Mouse (Mus musculus): ENCODE results near the gene Pik3r1. TPM values are rescaled to one million over a fixed set of nuclear protein-coding genes. Genes with fewer than 3 reads are reported as not detected.
A peak's percentile ranks its signal among the peaks of the same experiment; 100 is the strongest.

Gene Pik3r1
- polyA plus RNA-seq, 1 experiment from 2014 or later: 45.9 TPM

DNA sequence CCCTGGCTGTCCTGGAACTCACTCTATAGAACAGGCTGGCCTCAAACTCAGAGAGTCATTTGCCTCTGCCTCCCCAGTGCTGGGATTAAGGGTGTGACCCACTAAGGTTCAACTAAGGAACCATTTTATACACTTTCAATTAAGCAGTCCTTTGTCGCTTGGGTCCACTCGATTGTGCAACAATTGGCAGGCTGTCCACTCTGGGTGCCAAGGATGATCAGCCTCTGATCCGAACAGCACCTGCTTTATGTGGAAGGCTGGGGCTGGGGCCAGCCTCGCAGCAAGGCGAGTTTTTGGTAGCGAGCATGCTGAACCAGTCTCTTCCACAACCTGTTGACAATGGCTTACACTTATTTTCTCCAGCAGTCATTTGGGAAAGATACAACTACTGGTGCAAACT, 29.2 kb downstream of the Pik3r1 start:
- no peak for ATAC-seq (ENCODE audit: low read depth)
- no peak for DNase-seq (ENCODE audit: low spot score)
- Histone ChIP-seq H3K27me3 (replicated peaks; ENCODE audit: control insufficient read depth, insufficient read depth, low read length) (no peaks in the 10 kb centered on the region), H3K9ac (ENCODE audit: low read depth, low read length) (no peak overlapping the region), H3K4me2 (ENCODE audit: low read depth, low read length) (no peak overlapping the region), H3K27ac (replicated peaks; ENCODE audit: low read depth, low read length) (no peak overlapping the region), H3K4me1 (ENCODE audit: control insufficient read depth, insufficient read depth, low read length) (peaks cover 10% of the 10 kb centered on the region; the same call in 1 of the 2 replicates), H3K4me3 (ENCODE audit: low read depth, low read length) (no peak overlapping the region), H3K36me3 (ENCODE audit: control insufficient read depth, insufficient read depth, low read length) (no peaks in the 10 kb centered on the region), H3K9me3 (ENCODE audit: control insufficient read depth, low read length) (no peaks in the 10 kb centered on the region)
- 85% methylated on average over 6 of the region's 6 CpGs for WGBS

DNA sequence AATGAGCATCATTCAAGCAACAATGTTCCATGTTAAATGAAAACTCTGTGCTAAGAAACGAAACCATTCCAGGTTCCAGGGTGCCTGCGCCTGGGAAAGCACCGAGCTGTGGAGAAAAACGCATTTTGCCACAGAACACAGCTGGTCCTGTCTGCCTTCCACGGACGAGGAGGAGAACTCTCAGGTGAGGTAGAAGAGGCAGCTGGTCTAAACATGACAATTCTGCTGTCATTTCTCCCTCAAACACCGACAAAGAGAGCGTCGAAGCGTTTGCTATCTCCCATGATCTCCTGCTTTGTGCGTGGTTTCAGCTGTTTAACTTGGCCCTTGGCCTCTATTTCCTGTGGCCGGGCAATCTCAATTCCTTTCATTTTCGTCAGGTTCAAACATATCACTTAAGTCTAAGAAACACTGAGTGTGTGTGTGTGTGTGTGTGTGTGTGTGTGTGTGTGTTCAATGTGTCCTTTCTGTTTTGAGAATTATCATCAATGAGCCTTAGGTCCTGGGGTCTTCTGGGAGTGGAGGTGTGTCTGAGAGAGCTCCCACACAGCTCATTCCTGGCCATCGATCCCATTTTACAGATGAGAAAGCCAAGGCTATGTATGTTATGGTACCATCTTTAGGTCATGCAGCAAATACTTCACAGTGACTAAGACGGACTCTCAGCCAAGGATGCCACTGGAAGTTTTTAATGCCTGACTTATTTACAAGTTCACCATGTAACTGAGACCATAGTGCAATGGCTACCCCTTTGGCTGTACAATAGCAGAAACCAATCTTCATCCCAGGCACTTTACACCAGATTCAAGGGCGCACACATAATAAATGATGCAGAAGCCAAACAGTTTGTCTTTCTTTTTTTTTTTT, 31.3 kb downstream of the Pik3r1 start:
- ATAC-seq (ENCODE audit: low read depth) (no peak), DNase-seq (ENCODE audit: low spot score) (no peak)
- no peak overlapping the region for H3K4me3 ChIP-seq (ENCODE audit: low read depth, low read length)
- H3K9ac ChIP-seq (ENCODE audit: low read depth, low read length): no peak overlapping the region
- H3K4me2 ChIP-seq (ENCODE audit: low read depth, low read length): no peak overlapping the region
- H3K4me1 ChIP-seq (ENCODE audit: control insufficient read depth, insufficient read depth, low read length): peaks cover 23% of the 10 kb centered on the region
- no peaks in the 10 kb centered on the region for H3K36me3 ChIP-seq (ENCODE audit: control insufficient read depth, insufficient read depth, low read length)
- no peak overlapping the region for H3K27ac ChIP-seq (replicated peaks; ENCODE audit: low read depth, low read length)
- 65% methylated on average over 16 of the region's 16 CpGs for WGBS
- no peaks in the 10 kb centered on the region for H3K9me3 ChIP-seq (ENCODE audit: control insufficient read depth, low read length)
- no peaks in the 10 kb centered on the region for H3K27me3 ChIP-seq (replicated peaks; ENCODE audit: control insufficient read depth, insufficient read depth, low read length)

DNA sequence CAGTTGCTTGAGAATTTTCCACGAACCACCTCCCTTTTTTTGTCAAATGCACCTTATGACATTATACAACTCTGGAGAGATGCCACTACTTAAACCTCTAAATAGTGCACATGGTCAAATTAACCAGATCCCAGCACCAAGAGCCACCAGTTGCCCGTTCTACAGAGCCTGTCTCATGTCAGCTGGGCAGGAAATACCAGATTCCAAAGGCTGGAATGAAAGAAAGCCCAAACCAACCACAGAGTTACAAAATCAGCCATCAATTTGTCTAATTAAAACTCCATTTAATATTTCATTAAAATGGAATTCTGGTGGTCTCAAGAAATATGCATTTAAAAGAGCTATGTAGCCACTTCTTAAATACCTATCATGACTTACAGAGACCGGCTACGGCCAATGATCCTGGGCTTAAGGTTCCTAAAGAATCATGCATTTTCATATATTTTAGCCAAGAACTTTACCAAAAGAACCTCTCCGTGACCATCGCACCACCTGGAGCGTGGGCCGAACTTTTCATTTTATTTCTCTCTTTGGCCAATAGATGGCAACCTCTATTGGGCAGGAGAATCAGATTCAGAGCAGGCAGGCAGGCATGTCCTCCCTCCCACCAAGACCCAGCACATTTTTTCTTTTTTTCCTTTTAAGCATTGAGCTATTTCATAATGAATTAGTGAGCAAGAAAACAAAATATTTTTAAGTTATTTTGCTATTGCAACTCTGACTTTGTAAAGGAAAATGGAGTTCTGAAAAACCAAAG, 32.5 kb downstream of the Pik3r1 start:
- Histone ChIP-seq H3K9ac (ENCODE audit: low read depth, low read length) (no peak overlapping the region), H3K27me3 (replicated peaks; ENCODE audit: control insufficient read depth, insufficient read depth, low read length) (no peaks in the 10 kb centered on the region), H3K27ac (replicated peaks; ENCODE audit: low read depth, low read length) (no peak overlapping the region), H3K4me1 (ENCODE audit: control insufficient read depth, insufficient read depth, low read length) (peaks cover 26% of the 10 kb centered on the region), H3K4me2 (ENCODE audit: low read depth, low read length) (no peak overlapping the region), H3K9me3 (ENCODE audit: control insufficient read depth, low read length) (no peaks in the 10 kb centered on the region), H3K4me3 (ENCODE audit: low read depth, low read length) (no peak overlapping the region), H3K36me3 (ENCODE audit: control insufficient read depth, insufficient read depth, low read length) (no peaks in the 10 kb centered on the region)
- ATAC-seq (ENCODE audit: low read depth) (no peak), DNase-seq (ENCODE audit: low spot score) (no peak)
- WGBS: 52% methylated on average over 8 of the region's 8 CpGs

DNA sequence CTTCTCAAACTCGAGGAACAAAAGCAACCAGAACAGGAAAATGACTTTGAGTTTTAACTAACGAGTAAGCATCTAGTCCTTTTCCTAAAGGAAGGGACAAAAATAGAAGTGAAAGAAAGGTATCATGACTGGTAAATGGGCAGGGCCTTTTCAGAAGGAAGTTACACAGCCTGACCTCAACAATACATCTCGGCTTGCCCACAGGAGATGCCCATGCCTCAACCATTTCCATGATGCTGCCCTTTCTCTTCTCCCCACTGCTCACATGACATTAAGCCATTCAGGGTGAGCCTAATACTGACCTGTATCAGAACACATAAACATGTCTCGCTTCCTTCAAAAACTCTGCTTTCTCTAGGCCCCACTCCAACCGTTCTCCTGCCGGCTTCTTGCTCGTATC, 33.8 kb downstream of the Pik3r1 start:
- no peak overlapping the region for H3K4me3 ChIP-seq (ENCODE audit: low read depth, low read length)
- ATAC-seq (ENCODE audit: low read depth) (no peak), DNase-seq (ENCODE audit: low spot score) (no peak)
- no peak overlapping the region for H3K4me2 ChIP-seq (ENCODE audit: low read depth, low read length)
- no peaks in the 10 kb centered on the region for H3K36me3 ChIP-seq (ENCODE audit: control insufficient read depth, insufficient read depth, low read length)
- no peak overlapping the region for H3K27ac ChIP-seq (replicated peaks; ENCODE audit: low read depth, low read length)
- no peak overlapping the region for H3K9ac ChIP-seq (ENCODE audit: low read depth, low read length)
- H3K9me3 ChIP-seq (ENCODE audit: control insufficient read depth, low read length): no peaks in the 10 kb centered on the region
- WGBS: 85% methylated on average over 7 of the region's 7 CpGs
- peaks cover 36% of the 10 kb centered on the region for H3K4me1 ChIP-seq (ENCODE audit: control insufficient read depth, insufficient read depth, low read length)
- no peaks in the 10 kb centered on the region for H3K27me3 ChIP-seq (replicated peaks; ENCODE audit: control insufficient read depth, insufficient read depth, low read length)

DNA sequence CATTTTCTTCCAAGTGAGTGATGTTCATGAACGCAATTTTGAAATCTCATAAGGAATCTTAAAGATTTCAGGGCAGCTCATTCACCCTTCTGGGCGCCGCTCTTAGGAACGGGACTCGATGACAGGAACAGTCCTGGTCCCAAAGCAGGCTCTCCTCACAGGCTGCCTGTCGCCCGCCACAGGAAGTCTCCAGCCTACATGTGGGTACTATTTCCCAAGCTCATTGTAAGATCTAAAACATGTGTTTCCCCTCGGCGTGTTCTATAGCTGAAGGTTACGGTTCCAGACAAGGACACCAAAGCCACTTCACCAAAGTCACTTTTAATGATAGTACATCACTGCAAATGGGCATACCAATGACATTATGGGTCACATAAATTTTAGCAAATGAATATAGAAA, 35.3 kb downstream of the Pik3r1 start:
- Histone ChIP-seq H3K36me3 (ENCODE audit: control insufficient read depth, insufficient read depth, low read length) (no peaks in the 10 kb centered on the region), H3K9me3 (ENCODE audit: control insufficient read depth, low read length) (no peaks in the 10 kb centered on the region), H3K9ac (ENCODE audit: low read depth, low read length) (no peak overlapping the region), H3K4me2 (ENCODE audit: low read depth, low read length) (0 out of 2 replicates have a peak overlapping the region, but pooled peaks have one; percentile 1), H3K4me1 (ENCODE audit: control insufficient read depth, insufficient read depth, low read length) (peaks cover 48% of the 10 kb centered on the region), H3K27ac (replicated peaks; ENCODE audit: low read depth, low read length) (no peak overlapping the region), H3K4me3 (ENCODE audit: low read depth, low read length) (no peak overlapping the region), H3K27me3 (replicated peaks; ENCODE audit: control insufficient read depth, insufficient read depth, low read length) (no peaks in the 10 kb centered on the region)
- WGBS: 53% methylated on average over 10 of the region's 10 CpGs
- ATAC-seq (ENCODE audit: low read depth) (no peak), DNase-seq (ENCODE audit: low spot score) (no peak)

DNA sequence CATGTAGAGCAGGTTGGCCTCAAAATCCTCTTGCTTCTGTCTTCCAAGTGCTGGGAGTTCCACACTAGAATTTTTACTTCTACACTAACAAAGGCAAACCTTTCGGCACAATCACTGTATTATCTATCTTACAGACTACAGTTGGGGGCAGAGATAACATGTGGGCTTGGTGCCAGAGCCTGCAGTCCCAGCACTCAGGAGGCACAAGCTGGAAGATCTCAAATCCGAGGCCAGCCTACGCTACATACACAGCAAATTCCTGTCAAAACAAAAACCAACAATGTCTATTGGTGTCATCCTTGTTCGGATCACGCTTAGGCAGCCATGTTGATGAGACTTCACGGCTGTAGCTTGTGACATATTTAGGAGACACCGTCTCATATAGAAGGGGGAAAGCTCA, 36.2 kb downstream of the Pik3r1 start:
- 63% methylated on average over 7 of the region's 7 CpGs for WGBS
- ATAC-seq (ENCODE audit: low read depth) (no peak), DNase-seq (ENCODE audit: low spot score) (no peak)
- Histone ChIP-seq H3K9me3 (ENCODE audit: control insufficient read depth, low read length) (no peaks in the 10 kb centered on the region), H3K4me3 (ENCODE audit: low read depth, low read length) (no peak overlapping the region), H3K9ac (ENCODE audit: low read depth, low read length) (no peak overlapping the region), H3K4me1 (ENCODE audit: control insufficient read depth, insufficient read depth, low read length) (peaks cover 49% of the 10 kb centered on the region), H3K36me3 (ENCODE audit: control insufficient read depth, insufficient read depth, low read length) (no peaks in the 10 kb centered on the region), H3K4me2 (ENCODE audit: low read depth, low read length) (no peak overlapping the region), H3K27me3 (replicated peaks; ENCODE audit: control insufficient read depth, insufficient read depth, low read length) (no peaks in the 10 kb centered on the region), H3K27ac (replicated peaks; ENCODE audit: low read depth, low read length) (no peak overlapping the region)

DNA sequence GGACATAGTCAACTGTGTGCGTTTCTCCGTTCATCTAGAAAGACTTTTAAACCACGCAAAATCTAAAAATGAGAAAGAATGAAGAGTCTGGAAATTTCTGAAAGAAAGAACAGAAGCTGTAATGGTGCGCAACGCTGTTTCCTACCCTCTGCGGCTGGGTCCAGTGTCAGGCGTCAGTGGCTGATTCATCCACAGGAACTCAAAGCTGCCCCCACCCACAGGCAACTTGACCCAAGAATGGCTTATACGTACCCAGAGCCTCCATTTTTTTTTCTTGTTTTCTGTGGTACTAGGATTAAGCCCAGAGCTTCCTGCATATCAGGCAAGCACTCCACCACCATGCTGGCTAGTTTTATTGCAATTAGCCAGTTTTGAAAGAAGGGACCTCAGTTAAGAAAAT, 37.7 kb downstream of the Pik3r1 start:
- no peaks in the 10 kb centered on the region for H3K9me3 ChIP-seq (ENCODE audit: control insufficient read depth, low read length)
- no peak overlapping the region for H3K4me3 ChIP-seq (ENCODE audit: low read depth, low read length)
- no peak for ATAC-seq (ENCODE audit: low read depth)
- peak overlapping the region; percentile 22; the same call in 1 of the 2 replicates for H3K27ac ChIP-seq (replicated peaks; ENCODE audit: low read depth, low read length)
- WGBS: 55% methylated on average over 8 of the region's 8 CpGs
- no peak for DNase-seq (ENCODE audit: low spot score)
- H3K27me3 ChIP-seq (replicated peaks; ENCODE audit: control insufficient read depth, insufficient read depth, low read length): no peaks in the 10 kb centered on the region
- H3K4me2 ChIP-seq (ENCODE audit: low read depth, low read length): no peak overlapping the region
- no peak overlapping the region for H3K9ac ChIP-seq (ENCODE audit: low read depth, low read length)
- H3K4me1 ChIP-seq (ENCODE audit: control insufficient read depth, insufficient read depth, low read length): peaks cover 46% of the 10 kb centered on the region
- no peaks in the 10 kb centered on the region for H3K36me3 ChIP-seq (ENCODE audit: control insufficient read depth, insufficient read depth, low read length)

DNA sequence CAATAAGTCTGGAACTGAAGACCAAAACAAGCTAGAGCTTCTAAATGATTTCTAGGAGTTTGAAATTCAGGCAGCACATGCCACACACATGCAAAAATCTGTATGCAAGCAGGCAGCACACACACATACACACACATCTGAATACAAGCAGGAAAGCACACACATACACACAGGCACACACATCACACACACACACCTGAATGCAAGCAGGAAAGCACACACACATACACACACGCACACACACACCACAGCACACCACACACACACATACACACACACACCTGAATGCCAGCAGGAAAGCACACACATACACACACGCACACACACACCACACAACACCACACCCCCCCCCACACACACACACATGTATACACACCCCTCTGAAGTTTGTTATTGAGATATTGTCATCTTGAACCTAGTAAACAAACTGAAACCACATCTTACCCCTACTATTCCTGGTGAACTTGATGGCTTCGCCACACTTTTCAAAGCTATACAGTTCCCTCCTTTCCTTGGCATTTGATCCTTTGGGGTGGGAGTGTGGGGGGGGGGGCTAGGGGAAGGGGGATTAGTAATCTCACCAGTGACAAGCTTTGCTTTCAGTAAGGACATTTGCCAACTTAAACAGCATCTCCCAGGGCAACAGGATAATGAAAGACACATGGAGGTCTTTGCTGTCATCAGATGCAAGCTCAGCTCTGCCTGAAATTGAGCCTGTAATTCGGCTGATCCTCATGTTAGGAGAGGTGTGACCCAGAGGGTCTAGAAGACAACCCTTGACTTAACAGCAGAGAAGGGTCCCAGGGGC, 38.6 kb downstream of the Pik3r1 start:
- peak; percentile 44; the same call in 1 of the 2 replicates for ATAC-seq (ENCODE audit: low read depth)
- H3K36me3 ChIP-seq (ENCODE audit: control insufficient read depth, insufficient read depth, low read length): no peaks in the 10 kb centered on the region
- H3K9me3 ChIP-seq (ENCODE audit: control insufficient read depth, low read length): no peaks in the 10 kb centered on the region
- peaks cover 46% of the 10 kb centered on the region for H3K4me1 ChIP-seq (ENCODE audit: control insufficient read depth, insufficient read depth, low read length)
- peak; percentile 75 for DNase-seq (ENCODE audit: low spot score)
- no peak overlapping the region for H3K4me3 ChIP-seq (ENCODE audit: low read depth, low read length)
- H3K9ac ChIP-seq (ENCODE audit: low read depth, low read length): no peak overlapping the region
- peak overlapping the region; percentile 22; the same call in 1 of the 2 replicates for H3K27ac ChIP-seq (replicated peaks; ENCODE audit: low read depth, low read length)
- no peak overlapping the region for H3K4me2 ChIP-seq (ENCODE audit: low read depth, low read length)
- 45% methylated on average over 4 of the region's 4 CpGs for WGBS
- no peaks in the 10 kb centered on the region for H3K27me3 ChIP-seq (replicated peaks; ENCODE audit: control insufficient read depth, insufficient read depth, low read length)
